Mouse (Mus musculus) ES-Bruce4 (cell line): ENCODE data around the gene Castor2. TPM values are rescaled to one million over a fixed set of nuclear protein-coding genes. Genes with fewer than 3 reads are reported as not detected.
A peak's percentile ranks its signal among the peaks of the same experiment; 100 is the strongest.

ENCODE experiments used
- H3K27ac ChIP-seq: 2 replicates; pipeline ENCODE4 v1.5.1; 2012; ENCODE audit warnings: low read length, inconsistent platforms; ENCODE audit not compliant: insufficient read depth
- H3K27me3 ChIP-seq: 2 replicates; pipeline ENCODE4 v1.6.1; 2012; ENCODE audit warnings: mild to moderate bottlenecking, low read length, inconsistent platforms; ENCODE audit not compliant: control insufficient read depth, poor library complexity, insufficient read depth, severe bottlenecking
- H3K36me3 ChIP-seq: 2 replicates; pipeline ENCODE4 v1.6.1; 2012; ENCODE audit warnings: inconsistent platforms, mild to moderate bottlenecking, low read length, moderate library complexity; ENCODE audit not compliant: control insufficient read depth, poor library complexity, insufficient read depth, severe bottlenecking
- H3K4me1 ChIP-seq: one replicate; pipeline ENCODE4 v1.8.1; 2011; ENCODE audit warnings: low read length; ENCODE audit not compliant: control insufficient read depth, insufficient read depth
- H3K4me3 ChIP-seq: 2 replicates; pipeline ENCODE4 v1.5.1; 2011; ENCODE audit warnings: low read depth, mild to moderate bottlenecking, low read length
- H3K9ac ChIP-seq: 2 replicates; pipeline ENCODE4 v1.6.1; 2012; ENCODE audit warnings: low read depth, mild to moderate bottlenecking, inconsistent platforms; ENCODE audit not compliant: poor library complexity, severe bottlenecking
- H3K9me3 ChIP-seq: replicated peaks from 2 replicates; pipeline ENCODE4 v1.6.1; 2012; ENCODE audit warnings: mild to moderate bottlenecking, low read length, inconsistent platforms; ENCODE audit not compliant: control insufficient read depth, poor library complexity, insufficient read depth, severe bottlenecking
- CTCF ChIP-seq: IDR thresholded peaks from one replicate; pipeline ENCODE4 v1.8.1; 2011; ENCODE audit warnings: low read depth, low read length
- EP300 ChIP-seq: IDR thresholded peaks from 2 replicates; pipeline ENCODE4 v1.6.1; 2011; ENCODE audit warnings: low read depth, low read length; ENCODE audit not compliant: insufficient read depth
- POLR2A ChIP-seq: IDR thresholded peaks from one replicate; pipeline ENCODE4 v1.8.1; 2011; ENCODE audit warnings: low read length; ENCODE audit not compliant: insufficient read depth
- polyA plus RNA-seq: library from polyadenylated mRNA; stranded (reverse); fragments of >200 nt; gene quantifications from 2 replicates; pipeline ENCODE4 v1.2.4, GENCODE M21; 2011; ENCODE audit warnings: low read depth; ENCODE audit not compliant: missing spikeins, insufficient read depth, insufficient read length

The Castor2 gene
- polyA plus RNA-seq, 1 experiment = 11.1 TPM

DNA sequence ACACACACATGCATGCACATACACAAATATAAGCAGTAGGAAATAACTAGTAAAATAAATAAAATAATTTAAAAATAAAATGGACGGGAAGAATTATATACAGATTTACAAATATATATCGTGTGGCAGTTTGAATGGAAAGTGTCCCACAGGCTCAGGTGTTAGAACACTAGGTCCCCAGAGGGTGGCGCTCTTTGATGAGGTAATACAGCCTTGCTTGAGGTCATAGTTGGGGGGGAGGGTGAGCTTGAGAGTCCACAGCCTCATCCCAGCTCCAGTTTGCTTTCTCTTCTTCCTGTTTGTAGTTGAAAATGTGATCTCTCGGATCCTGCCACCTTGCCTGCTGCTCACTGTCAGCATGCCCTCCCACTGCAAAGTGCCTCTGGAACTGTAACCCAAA is 14.3 kb upstream of the Castor2 start:
- Histone ChIP-seq H3K27me3 (no peaks in the 10 kb centered on the region), H3K4me1 (no peaks in the 10 kb centered on the region), H3K4me3 (no peak overlapping the region), H3K36me3 (no peaks in the 10 kb centered on the region), H3K9me3 (no peaks in the 10 kb centered on the region), H3K9ac (no peak overlapping the region), H3K27ac (no peak overlapping the region)
- TF ChIP-seq POLR2A (no peak), CTCF (peak; percentile 38), EP300 (no peak)

DNA sequence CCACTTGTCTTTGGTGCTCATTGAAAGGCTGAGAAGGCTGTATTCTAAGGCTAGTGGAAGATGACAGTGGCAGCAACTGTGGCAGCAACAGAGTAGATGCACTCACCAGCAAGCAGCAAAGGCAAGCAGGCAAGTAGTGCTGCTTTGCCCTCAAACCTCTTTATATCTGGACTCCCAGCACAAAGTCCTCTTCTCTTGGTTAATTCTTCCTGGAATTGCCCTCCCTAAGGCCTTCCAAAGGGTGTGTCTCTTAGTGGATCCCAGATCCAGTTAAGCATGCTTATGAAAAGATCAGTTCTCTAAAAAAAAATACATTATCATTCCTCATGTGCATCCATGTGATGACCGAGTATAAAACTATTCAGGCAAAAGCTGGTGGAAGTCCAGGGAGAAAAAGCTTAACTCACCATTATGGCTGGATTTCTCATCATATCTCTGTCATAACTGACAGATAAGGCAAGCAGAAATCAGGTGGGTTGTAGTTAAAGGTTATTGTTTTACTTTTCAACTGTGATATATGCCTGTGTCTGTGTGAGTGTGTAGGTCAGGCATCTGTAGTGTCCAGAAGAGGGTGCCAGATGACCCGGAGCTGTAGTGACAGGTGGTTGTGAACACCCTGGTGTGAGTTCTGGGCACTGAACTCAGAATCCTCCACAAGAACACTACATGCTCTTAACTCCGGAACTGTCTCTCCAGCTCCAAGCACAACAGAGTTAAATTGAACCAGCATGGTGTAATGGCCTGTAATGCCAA is 13.4 kb upstream of the Castor2 start:
- TF ChIP-seq EP300 (no peak), CTCF (peak; percentile 10), POLR2A (no peak)
- Histone ChIP-seq H3K4me3 (no peak overlapping the region), H3K27ac (no peak overlapping the region), H3K27me3 (no peaks in the 10 kb centered on the region), H3K9me3 (no peaks in the 10 kb centered on the region), H3K36me3 (no peaks in the 10 kb centered on the region), H3K4me1 (no peaks in the 10 kb centered on the region), H3K9ac (no peak overlapping the region)

DNA sequence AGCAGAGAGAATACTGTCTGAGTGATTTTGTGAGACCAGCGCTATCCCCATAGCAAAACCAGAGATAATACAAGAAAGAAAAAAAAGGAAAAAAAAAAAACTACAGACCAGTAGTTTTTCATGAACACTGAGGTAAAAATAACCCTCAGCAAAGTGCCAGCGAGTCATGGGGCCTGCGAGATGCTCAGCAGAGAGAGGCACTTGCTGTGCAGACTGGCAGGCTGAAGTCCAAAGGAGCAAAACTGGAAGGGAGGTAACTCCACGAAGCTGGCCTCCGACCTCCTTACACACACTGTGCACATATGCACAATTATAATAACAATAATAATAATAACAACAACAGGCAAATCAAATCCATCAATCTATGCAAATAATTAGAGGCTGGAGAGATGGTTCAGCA is 12.3 kb upstream of the Castor2 start:
- TF ChIP-seq CTCF (no peak), EP300 (no peak), POLR2A (no peak)
- H3K27me3 ChIP-seq = no peaks in the 10 kb centered on the region
- no peaks in the 10 kb centered on the region for H3K4me1 ChIP-seq
- H3K4me3 ChIP-seq = no peak overlapping the region
- no peaks in the 10 kb centered on the region for H3K36me3 ChIP-seq
- no peak overlapping the region for H3K27ac ChIP-seq
- H3K9me3 ChIP-seq = no peaks in the 10 kb centered on the region
- H3K9ac ChIP-seq = no peak overlapping the region

DNA sequence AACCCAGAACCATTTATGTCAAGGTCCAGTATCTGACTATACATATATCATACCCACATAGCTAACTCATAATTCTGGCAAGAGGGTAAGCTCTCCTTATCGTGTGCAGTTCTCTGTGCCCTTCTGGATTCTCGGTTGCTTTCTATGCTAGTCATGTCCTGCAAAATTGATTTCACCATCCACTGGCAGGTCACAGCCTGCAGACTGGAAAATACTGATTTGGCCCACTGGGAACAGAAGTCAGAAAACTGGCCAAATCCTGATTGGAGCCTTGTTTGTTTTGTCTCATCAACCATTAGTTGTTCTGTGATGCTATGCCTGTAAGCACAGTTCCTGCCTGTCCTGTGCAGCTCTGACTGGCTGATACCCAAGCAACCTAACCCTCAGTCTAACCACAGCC is 3.7 kb upstream of the Castor2 start:
- H3K4me1 ChIP-seq = peaks cover 1% of the 10 kb centered on the region
- no peaks in the 10 kb centered on the region for H3K36me3 ChIP-seq
- H3K27me3 ChIP-seq = no peaks in the 10 kb centered on the region
- no peak overlapping the region for H3K9ac ChIP-seq
- no peak overlapping the region for H3K4me3 ChIP-seq
- H3K27ac ChIP-seq = no peak overlapping the region
- no peak for TF ChIP-seq CTCF
- no peak for TF ChIP-seq EP300
- no peak for TF ChIP-seq POLR2A
- H3K9me3 ChIP-seq = no peaks in the 10 kb centered on the region

DNA sequence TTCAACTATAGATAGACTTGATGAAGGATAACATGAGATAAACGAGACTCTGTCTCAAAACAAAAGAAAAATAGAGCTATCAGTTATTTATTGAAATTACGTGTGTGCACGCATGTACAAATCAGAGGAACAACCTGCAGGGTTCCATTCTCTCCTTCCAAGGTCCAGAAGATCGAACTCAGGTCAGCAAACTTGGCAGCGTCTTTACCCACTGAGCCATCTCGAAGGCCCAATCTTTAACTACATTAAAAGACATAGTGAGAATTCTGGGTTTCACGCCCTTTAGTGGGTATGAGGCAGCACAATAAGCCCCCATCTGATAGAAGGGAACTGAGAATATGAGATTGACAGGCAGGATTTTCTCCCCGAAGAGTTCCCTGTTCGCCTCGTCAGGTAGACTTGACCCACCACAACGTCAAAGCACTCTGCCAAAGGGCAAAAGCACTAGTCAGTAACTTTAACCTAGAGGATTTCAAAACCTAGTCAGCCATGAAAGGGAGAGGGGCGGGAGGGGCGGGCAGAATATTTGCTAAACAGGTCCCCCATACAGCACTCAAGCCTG is 1.1 kb upstream of the Castor2 start:
- peak overlapping the region; percentile 36 for H3K4me3 ChIP-seq

DNA sequence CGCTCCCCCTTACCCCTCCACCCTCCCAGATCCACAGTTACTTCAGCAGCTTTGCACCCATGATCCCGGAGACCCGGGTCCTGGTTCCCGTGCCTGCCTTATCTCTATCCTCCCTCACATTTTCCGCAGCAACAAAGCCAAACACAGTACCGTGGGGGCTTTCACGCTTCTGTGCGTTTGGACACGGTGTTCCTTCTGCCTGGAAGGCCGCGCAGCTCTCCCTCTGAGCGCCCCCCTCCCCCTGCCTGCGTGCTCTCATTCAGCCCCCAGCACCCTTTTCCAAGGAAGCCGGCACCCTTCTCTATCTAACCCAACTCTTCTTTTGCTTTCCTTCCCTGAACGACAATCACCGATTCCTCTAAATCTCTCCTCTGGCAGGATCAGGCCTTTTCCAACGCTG is 535 bp upstream of the Castor2 start:
- Histone ChIP-seq H3K9me3 (no peaks in the 10 kb centered on the region), H3K27ac (no peak overlapping the region), H3K9ac (peak overlapping the region; percentile 79), H3K4me3 (peak overlapping the region; percentile 76), H3K4me1 (peaks cover 3% of the 10 kb centered on the region), H3K27me3 (no peaks in the 10 kb centered on the region), H3K36me3 (no peaks in the 10 kb centered on the region)
- TF ChIP-seq POLR2A (no peak), EP300 (no peak), CTCF (no peak)

More for the DNA sequence above, 1.1 kb upstream of the Castor2 start:
- no peak overlapping the region for H3K27ac ChIP-seq
- TF ChIP-seq EP300 (no peak), CTCF (no peak), POLR2A (no peak)
- no peaks in the 10 kb centered on the region for H3K9me3 ChIP-seq
- H3K36me3 ChIP-seq = no peaks in the 10 kb centered on the region
- H3K27me3 ChIP-seq = no peaks in the 10 kb centered on the region
- H3K9ac ChIP-seq = peak overlapping the region; percentile 79
- H3K4me1 ChIP-seq = peaks cover 3% of the 10 kb centered on the region
